Mouse (Mus musculus): ENCODE results near the gene Retreg1. TPM values are rescaled to one million over a fixed set of nuclear protein-coding genes. Genes with fewer than 3 reads are reported as not detected.

The Retreg1 gene
- polyA plus RNA-seq, 1 experiment from 2014 or later: 110 TPM

DNA sequence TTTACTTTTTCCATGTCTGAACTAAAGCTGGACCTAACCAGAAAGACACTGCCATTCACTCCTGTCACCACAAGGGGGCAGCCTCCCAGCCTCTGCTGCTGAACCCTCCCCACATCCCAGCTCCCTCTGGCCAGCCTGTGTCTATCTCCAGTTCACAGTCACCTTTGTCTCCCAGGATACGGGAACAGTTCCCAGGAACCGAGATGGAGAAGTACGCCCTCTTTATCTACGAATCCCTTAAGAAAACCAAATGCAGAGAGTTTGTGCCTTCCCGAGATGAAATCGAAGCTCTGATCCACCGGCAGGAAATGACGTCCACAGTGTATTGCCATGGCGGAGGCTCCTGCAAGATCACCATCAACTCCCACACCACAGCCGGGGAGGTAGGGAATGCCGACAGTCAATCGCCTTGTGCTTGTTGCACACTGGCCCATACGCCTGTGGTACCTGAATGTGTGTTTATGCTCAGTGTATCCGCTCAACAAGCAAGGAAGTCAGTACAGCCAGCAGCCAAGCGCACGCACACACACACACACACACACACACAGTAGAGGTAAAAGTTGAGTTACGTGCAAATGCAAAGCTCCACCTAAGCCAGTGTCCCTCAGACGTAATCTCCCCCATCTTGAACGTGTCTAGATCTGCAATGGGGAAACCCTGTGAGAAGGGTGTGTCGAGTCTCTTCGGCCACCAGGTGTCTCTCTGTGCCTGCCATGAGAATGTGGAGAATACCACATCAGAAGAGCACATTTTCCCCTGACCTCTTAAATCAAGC lies 37.5 kb upstream of the Retreg1 start:
- ATAC-seq: peak; percentile 72
- in situ Hi-C loops (cut with MboI; ENCODE audit: low pct_unique_long_range_greater_than_20kb): loop anchor here (5.0 to 10.0 kb wide), 2 partner anchors 152 to 519 kb away; no protein-coding TSS in a partner anchor
- ChIA-PET POLR2A (interaction anchor here (0.6 to 1.5 kb wide), 5 partner anchors 31 to 179 kb away, joined by 3 to 4 read pairs (median 3); no protein-coding TSS in a partner anchor), CTCF (interaction anchor here (0.7 to 4.5 kb wide), 31 partner anchors 9 to 521 kb away, joined by 3 to 67 read pairs (median 5); partner anchors contain the start of gene Retreg1)
- no peaks in the 10 kb centered on the region for H3K27me3 ChIP-seq
- DNase-seq (ENCODE audit: low read depth, low spot score): no peak
- TF ChIP-seq CTCF (IDR thresholded peaks at IDR 0.05): peak; percentile 95

- no peak for ATAC-seq
- in situ Hi-C loops (cut with MboI; ENCODE audit: low pct_unique_long_range_greater_than_20kb): loop anchor here (5.0 to 10.0 kb wide), 2 partner anchors 151 to 518 kb away; no protein-coding TSS in a partner anchor
- TF ChIP-seq CTCF (IDR thresholded peaks at IDR 0.05): no peak
- H3K27me3 ChIP-seq: no peaks in the 10 kb centered on the region
- ChIA-PET CTCF (interaction anchor here (0.7 to 4.5 kb wide), 14 partner anchors 12 to 520 kb away, joined by 3 to 67 read pairs (median 6); no protein-coding TSS in a partner anchor), POLR2A (interaction anchor here (0.7 to 1.5 kb wide), 3 partner anchors 32 to 178 kb away, joined by 3 to 4 read pairs (median 3); no protein-coding TSS in a partner anchor)
- no peak for DNase-seq (ENCODE audit: low read depth, low spot score)
Observed at GRCm38 (mm10) chr15:25806363-25806762, 36.6 kb upstream of the Retreg1 start.

DNA sequence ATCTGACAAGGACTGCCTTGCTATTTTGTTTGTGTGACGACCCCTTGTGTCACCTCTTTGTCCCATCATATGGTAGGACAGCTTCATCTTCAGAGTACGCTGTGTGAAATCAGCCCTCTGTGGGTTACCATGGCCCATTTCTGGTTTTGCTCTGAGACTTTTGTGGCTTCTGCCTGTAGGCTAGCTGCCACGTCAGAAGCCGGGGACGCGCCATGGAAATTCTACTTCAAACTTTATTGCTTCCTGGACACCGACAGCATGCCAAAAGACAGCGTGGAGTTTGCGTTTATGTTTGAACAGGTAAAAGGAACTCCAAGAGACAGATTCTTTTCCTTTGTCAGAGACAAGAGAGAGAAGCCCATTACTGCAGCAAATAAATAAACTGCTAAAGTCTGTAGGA lies 36.1 kb upstream of the Retreg1 start:
- DNase-seq (ENCODE audit: low read depth, low spot score) (no peak), ATAC-seq (no peak)
- ChIA-PET POLR2A (interaction anchor here (1.0 kb wide), 1 partner anchor 178 kb away, joined by 3 read pairs; no protein-coding TSS in a partner anchor), CTCF (interaction anchor here (0.7 to 4.5 kb wide), 5 partner anchors 12 to 182 kb away, joined by 3 to 67 read pairs (median 6); no protein-coding TSS in a partner anchor)
- in situ Hi-C loops (cut with MboI; ENCODE audit: low pct_unique_long_range_greater_than_20kb): loop anchor here (5.0 to 10.0 kb wide), 2 partner anchors 150 to 518 kb away; no protein-coding TSS in a partner anchor
- no peak for TF ChIP-seq CTCF (IDR thresholded peaks at IDR 0.05)
- no peaks in the 10 kb centered on the region for H3K27me3 ChIP-seq

- ChIA-PET CTCF (interaction anchor here (0.7 to 1.4 kb wide), 5 partner anchors 10 to 151 kb away, joined by 3 to 7 read pairs (median 3); no protein-coding TSS in a partner anchor), POLR2A (interaction anchor here (0.5 to 0.6 kb wide), 2 partner anchors 32 to 152 kb away, joined by 3 read pairs; no protein-coding TSS in a partner anchor)
- DNase-seq (ENCODE audit: low read depth, low spot score) (no peak), ATAC-seq (no peak)
- no peaks in the 10 kb centered on the region for H3K27me3 ChIP-seq
- in situ Hi-C loops (cut with MboI; ENCODE audit: low pct_unique_long_range_greater_than_20kb): loop anchor here (5.0 to 10.0 kb wide), 2 partner anchors 148 to 516 kb away; no protein-coding TSS in a partner anchor
- TF ChIP-seq CTCF (IDR thresholded peaks at IDR 0.05): no peak
Observed at GRCm38 (mm10) chr15:25808677-25809460, 34.1 kb upstream of the Retreg1 start.

GRCm38 (mm10) chr15:25809669-25810068 lies 33.3 kb upstream of the Retreg1 start:
- DNase-seq (ENCODE audit: low read depth, low spot score) (no peak), ATAC-seq (no peak)
- TF ChIP-seq CTCF (IDR thresholded peaks at IDR 0.05): no peak
- POLR2A ChIA-PET: interaction anchor here (0.5 to 0.6 kb wide), 2 partner anchors 31 to 152 kb away, joined by 3 read pairs; no protein-coding TSS in a partner anchor
- CTCF ChIA-PET: interaction anchor here (1.0 to 3.2 kb wide), 5 partner anchors 11 to 150 kb away, joined by 3 to 20 read pairs (median 3); no protein-coding TSS in a partner anchor
- in situ Hi-C loops (cut with MboI; ENCODE audit: low pct_unique_long_range_greater_than_20kb): loop anchor here (5.0 to 10.0 kb wide), 2 partner anchors 148 to 515 kb away; no protein-coding TSS in a partner anchor
- H3K27me3 ChIP-seq: no peaks in the 10 kb centered on the region

DNA sequence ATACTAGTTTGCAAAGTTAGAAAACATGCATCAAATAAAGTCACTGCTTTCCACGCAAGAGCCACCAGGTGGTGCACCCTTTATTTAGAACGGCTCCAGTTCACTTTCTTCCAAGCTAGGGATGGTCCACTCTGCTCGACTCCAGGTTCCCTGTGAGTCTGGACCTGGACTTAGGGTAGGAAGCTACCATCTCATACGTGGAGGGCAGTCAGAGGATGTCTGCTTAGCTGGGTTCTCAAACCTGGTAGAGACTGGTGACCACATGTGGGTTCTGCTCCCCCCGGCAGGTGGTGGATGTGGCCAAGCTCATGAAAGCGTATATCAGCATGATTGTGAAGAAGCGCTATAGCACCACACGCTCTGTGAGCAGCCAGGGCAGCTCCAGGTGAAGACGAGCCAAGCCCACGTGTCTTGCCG lies 31.1 kb upstream of the Retreg1 start:
- POLR2A ChIA-PET: no interaction called here
- ATAC-seq: no peak

DNA sequence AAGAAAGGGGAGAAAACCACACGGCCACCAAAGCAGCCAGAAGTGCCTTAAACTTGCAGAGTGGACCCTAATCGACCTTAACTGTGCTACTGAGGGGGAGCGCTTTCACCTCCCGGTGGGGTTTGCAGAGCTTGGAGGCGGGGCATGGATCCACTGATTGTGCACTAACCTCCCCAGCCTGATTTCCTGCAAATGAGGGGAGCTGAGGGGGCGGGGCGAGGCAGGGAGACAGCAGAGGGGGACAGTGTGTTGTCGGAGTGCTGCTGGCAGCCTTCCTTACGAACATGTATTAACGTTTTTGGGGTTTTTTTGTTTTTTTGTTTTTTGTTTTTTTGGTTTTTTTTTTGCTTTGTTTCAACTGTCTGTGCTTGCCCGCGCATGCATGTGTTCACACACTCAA lies 30.5 kb upstream of the Retreg1 start:
- in situ Hi-C loops (cut with MboI; ENCODE audit: low pct_unique_long_range_greater_than_20kb): no loop called here
- ChIA-PET POLR2A (no interaction called here), CTCF (interaction anchor here (0.8 to 3.2 kb wide), 6 partner anchors 8 to 152 kb away, joined by 4 to 20 read pairs (median 6); no protein-coding TSS in a partner anchor)
- DNase-seq (ENCODE audit: low read depth, low spot score) (no peak), ATAC-seq (no peak)
- TF ChIP-seq CTCF (IDR thresholded peaks at IDR 0.05): no peak
- H3K27me3 ChIP-seq: no peaks in the 10 kb centered on the region

More for the DNA sequence above, 31.1 kb upstream of the Retreg1 start:
- no peaks in the 10 kb centered on the region for H3K27me3 ChIP-seq
- no peak for DNase-seq (ENCODE audit: low read depth, low spot score)
- TF ChIP-seq CTCF (IDR thresholded peaks at IDR 0.05): no peak
- CTCF ChIA-PET: interaction anchor here (0.7 to 3.2 kb wide), 9 partner anchors 9 to 167 kb away, joined by 3 to 20 read pairs (median 5); partner anchors contain the start of gene Retreg1
- in situ Hi-C loops (cut with MboI; ENCODE audit: low pct_unique_long_range_greater_than_20kb): no loop called here

DNA sequence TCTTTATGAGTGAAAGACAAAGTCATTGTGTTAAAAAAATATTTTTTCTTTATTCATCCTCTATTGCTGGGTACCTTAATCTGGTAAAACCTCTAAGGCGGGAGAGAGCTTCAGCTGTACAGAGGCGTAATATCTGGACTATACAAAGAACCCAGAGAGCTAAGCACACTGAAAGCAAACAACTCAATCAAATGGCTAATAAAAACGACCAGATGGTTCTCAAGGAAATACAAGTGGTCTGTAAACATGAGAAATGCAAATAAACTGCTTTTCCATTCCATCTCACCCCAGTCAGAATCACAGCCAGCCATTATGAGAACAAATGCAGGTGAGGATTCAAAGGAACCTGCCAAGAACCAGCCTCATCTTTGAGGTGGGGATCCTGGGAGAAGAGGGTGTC lies 28.4 kb upstream of the Retreg1 start:
- DNase-seq (ENCODE audit: low read depth, low spot score) (no peak), ATAC-seq (no peak)
- no peak for TF ChIP-seq CTCF (IDR thresholded peaks at IDR 0.05)
- in situ Hi-C loops (cut with MboI; ENCODE audit: low pct_unique_long_range_greater_than_20kb): no loop called here
- CTCF ChIA-PET: interaction anchor here (1.4 to 2.0 kb wide), 4 partner anchors 9 to 145 kb away, joined by 3 to 10 read pairs (median 5); no protein-coding TSS in a partner anchor
- POLR2A ChIA-PET: interaction anchor here (0.9 kb wide), 1 partner anchor 9 kb away, joined by 4 read pairs; no protein-coding TSS in a partner anchor
- H3K27me3 ChIP-seq: no peaks in the 10 kb centered on the region

DNA sequence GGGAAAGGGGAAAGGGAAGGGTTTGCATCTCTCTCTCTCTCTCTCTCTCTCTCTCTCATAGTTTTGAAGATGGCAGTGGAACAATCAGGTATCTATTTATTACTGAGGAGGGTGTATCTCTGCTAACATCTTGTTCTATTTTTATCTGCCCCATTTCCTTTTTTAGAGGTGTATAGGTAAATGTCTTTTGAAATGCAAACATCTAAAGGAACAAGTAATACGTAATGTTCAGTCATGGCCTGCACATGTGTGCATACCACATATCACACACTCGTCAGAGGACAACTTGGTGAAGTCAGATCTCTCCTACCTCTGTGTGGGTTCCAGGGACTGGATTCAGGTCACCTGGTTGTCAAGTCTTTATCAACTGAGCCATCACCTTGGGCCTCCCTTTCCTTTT lies 25.8 kb upstream of the Retreg1 start:
- ATAC-seq: no peak
- no peak for DNase-seq (ENCODE audit: low read depth, low spot score)
- ChIA-PET POLR2A (no interaction called here), CTCF (interaction anchor here (1.0 to 3.1 kb wide), 2 partner anchors 12 to 26 kb away, joined by 3 to 8 read pairs; partner anchors contain the start of gene Retreg1)
- TF ChIP-seq CTCF (IDR thresholded peaks at IDR 0.05): no peak
- in situ Hi-C loops (cut with MboI; ENCODE audit: low pct_unique_long_range_greater_than_20kb): no loop called here
- no peaks in the 10 kb centered on the region for H3K27me3 ChIP-seq

Measured in Patski (cell line).